Mouse (Mus musculus) liver, embryonic 14 days (tissue): ENCODE data around the gene Sirt5. TPM values are rescaled to one million over a fixed set of nuclear protein-coding genes. Genes with fewer than 3 reads are reported as not detected.

Experiments
- polyA plus RNA-seq: library from polyadenylated mRNA; depleted of rRNA; stranded (reverse); fragments of >200 nt; gene quantifications from 2 replicates; pipeline ENCODE4 v1.2.3, GENCODE M21; 2012; rRNA removed

The Sirt5 gene
- polyA plus RNA-seq, result 3.0 and 3.4 TPM in 2 replicates

DNA sequence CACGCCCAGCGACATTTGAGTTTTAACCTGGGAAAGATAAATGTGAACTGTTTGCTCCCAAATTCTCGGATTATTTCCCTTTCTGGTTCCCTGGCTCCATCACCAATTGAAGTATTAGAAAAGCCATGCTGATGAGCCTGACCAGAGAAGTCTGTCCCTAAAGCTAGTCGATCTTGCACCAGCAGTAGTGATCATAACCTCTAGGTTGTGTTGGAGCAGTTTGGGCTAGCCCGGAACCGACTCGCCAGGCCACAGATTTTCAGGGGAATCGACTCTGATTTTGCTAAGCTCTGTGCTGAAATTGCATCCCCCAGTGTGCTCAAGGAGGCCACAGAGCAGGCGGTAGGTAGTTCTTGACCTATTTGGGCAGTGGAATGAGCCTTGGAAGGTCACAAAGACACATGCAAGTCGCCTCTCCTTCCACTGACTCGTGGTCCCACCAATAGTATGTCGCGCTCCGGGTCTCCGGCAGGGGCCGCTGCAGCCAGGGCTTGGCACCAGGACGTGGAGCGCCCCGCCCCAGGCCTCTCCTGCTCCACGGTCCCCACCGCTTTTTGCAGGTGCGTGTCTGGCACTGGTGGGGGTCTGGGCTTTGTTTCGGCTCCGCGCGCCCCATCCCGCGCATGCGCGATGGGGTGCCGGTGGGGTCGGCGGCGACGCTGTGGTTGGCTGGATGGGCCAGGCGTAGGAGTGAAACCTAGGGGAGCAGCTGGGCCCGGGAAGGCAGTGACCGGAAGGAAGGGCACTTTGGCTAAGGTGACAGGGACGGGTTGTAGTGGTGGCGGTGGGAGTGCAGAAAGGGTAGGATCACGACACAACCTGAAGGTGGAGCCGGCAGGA lies at the start of gene Sirt5:
TSS of gene Sirt5 (plus strand) at position 512 of the 840 bp plus-strand sequence.

GRCm38 (mm10) chr13:43398297-43399080 lies 33.2 kb downstream of the Sirt5 start, which contains the start of gene Nol7:
TSS of gene Nol7 (plus strand) at chr13:43398390.

Other genes with a start within 250 kb of the Sirt5 start
- gene Tbc1d7, start 194.0 kb upstream of the Sirt5 start, polyA plus RNA-seq, result 4.5 and 5.2 TPM in 2 replicates
- gene Gfod1, start 61.3 kb upstream of the Sirt5 start, polyA plus RNA-seq, result 0.35 and 0.52 TPM in 2 replicates
- gene Nol7, start 32.9 kb downstream of the Sirt5 start, polyA plus RNA-seq, result 87.8 and 94.4 TPM in 2 replicates
- gene Ranbp9, start 115.8 kb downstream of the Sirt5 start, polyA plus RNA-seq, result 8.5 and 8.7 TPM in 2 replicates
- 3.7 and 4.2 TPM in 2 replicates for gene Mcur1, start 194.7 kb downstream of the Sirt5 start, polyA plus RNA-seq